Mouse (Mus musculus) liver, embryonic 14.5 days (tissue): ENCODE measurements at regions not wholly inside any gene's neighbourhood (a gene's known extent, or its start where the extent isn't known, plus 50 kb on each side); places are given as distances from the start of the nearest gene placed in this dataset.

ENCODE experiments used
- CTCF ChIP-seq: IDR thresholded peaks from 2 replicates; pipeline ENCODE4 v1.5.1; 2016; ENCODE audit warnings: antibody characterized with exemption, low read depth, control low read depth
- EP300 ChIP-seq: IDR thresholded peaks from 2 replicates; pipeline ENCODE4 v1.6.1; 2016; ENCODE audit warnings: antibody characterized with exemption, low read depth

DNA sequence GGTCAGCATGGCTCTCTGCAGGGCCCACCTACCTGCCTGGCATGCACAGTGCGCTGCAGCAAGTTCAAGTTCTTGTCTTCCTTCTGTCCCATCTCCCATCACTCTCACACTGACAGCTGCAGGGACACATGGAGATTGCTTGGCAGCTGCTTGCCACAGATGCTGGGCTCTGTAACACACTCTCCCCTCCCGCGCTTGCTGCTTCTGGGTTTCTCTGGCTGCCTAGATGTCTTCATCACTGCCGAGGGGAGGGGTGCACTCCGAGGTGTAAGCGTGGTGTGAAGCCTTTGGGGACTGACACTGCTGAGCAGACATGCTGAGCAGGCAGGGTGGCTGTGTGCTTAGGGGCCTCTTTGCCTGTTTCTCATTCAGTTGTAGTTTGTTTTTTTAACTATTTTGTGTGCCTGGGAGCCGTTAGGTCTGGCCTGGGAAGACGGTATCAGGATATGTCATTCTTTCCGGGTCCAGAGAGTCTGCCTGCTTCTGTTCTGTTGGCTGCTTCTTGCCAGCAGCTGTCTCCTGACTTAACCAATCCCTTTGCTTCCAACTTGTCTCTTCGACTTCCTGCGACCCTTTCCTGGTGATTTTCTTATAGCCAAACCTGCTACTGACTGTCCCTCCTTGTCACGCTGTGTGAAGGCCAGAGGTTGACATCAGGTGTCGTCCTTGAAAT lies 80.2 kb upstream of the Prox1 start:
- TF ChIP-seq CTCF (no peak), EP300 (no peak)
